Mouse (Mus musculus) erythroblast, adult 5-6 weeks (primary cell): Measurements from ENCODE around the gene Gm7138. TPM values are rescaled to one million over a fixed set of nuclear protein-coding genes. Genes with fewer than 3 reads are reported as not detected.
"Not testable (repeated sequence)": the region's sequence is repeated elsewhere in the genome, so short reads cannot be mapped to it uniquely, and the experiment has no call there.

Experiments used
- ATAC-seq: replicated peaks from 2 replicates; pipeline ENCODE4 v1.8.0; 2016; ENCODE audit warnings: moderate number of reproducible peaks, mild to moderate bottlenecking, moderate TSS enrichment, inconsistent platforms; ENCODE audit not compliant: poor library complexity, low FRiP score, severe bottlenecking
- total RNA-seq, 2 experiments: library from RNA; stranded (forward) in 1 of 2; stranded (reverse) in 1 of 2; fragments of 150-400 nt in 1 of 2; fragments of 200-764, 138-1000 nt in 1 of 2; gene quantifications; 2 replicates each; pipeline versions ENCODE4 v1.2.3 to v1.2.4; 2015 to 2017; ENCODE audit warnings: low replicate concordance in 2 of 2

Gm7138 gene
- total RNA-seq, 2 experiments from 2014 or later = not detected

GRCm38 (mm10) chr10:77752312-77752711 is 24.4 kb downstream of the Gm7138 start:
- ATAC-seq = not testable (repeated sequence)

- ATAC-seq = not testable (repeated sequence)
Measured at GRCm38 (mm10) chr10:77751254-77751653, 25.5 kb downstream of the Gm7138 start, which contains the start of gene Gm9736. Gm9736 (minus strand) TSS chr10:77751354.

- not testable (repeated sequence) for ATAC-seq
Measured at GRCm38 (mm10) chr10:77750686-77751085, 26.1 kb downstream of the Gm7138 start.

- ATAC-seq = not testable (repeated sequence)
Measured at GRCm38 (mm10) chr10:77741924-77742688, 34.6 kb downstream of the Gm7138 start, which contains the start of gene Gm18596. Gm18596 (minus strand) TSS chr10:77742638.

GRCm38 (mm10) chr10:77738929-77739328 is 37.8 kb downstream of the Gm7138 start:
- ATAC-seq = no peak

GRCm38 (mm10) chr10:77735928-77736327 is 40.8 kb downstream of the Gm7138 start:
- ATAC-seq = no peak

GRCm38 (mm10) chr10:77729241-77729640 is 47.5 kb downstream of the Gm7138 start:
- ATAC-seq = no peak

- ATAC-seq = no peak
Measured at GRCm38 (mm10) chr10:77728280-77728679, 48.5 kb downstream of the Gm7138 start.

Other genes starting within 250 kb of the Gm7138 start
Only the 30 nearest of the 32 such genes appear.
- 58.8 and 73.6 TPM in 2 replicates for gene Pttg1ip, start 195.2 kb downstream of the Gm7138 start, total RNA-seq (2015; ENCODE audit: low replicate concordance)
- gene Pttg1ip, start 195.2 kb downstream of the Gm7138 start, total RNA-seq (2017; ENCODE audit: low replicate concordance) = 72.6 and 78.0 TPM in 2 replicates
- gene Sumo3, start 170.8 kb downstream of the Gm7138 start, total RNA-seq (2015; ENCODE audit: low replicate concordance) = 6.3 and 20.2 TPM in 2 replicates
- 30.7 and 32.1 TPM in 2 replicates for gene Sumo3, start 170.8 kb downstream of the Gm7138 start, total RNA-seq (2017; ENCODE audit: low replicate concordance)
- gene Gm49325, start 170.7 kb downstream of the Gm7138 start, total RNA-seq (2015; ENCODE audit: low replicate concordance) = not detected in 2 replicates
- not detected in 2 replicates for gene Gm49325, start 170.7 kb downstream of the Gm7138 start, total RNA-seq (2017; ENCODE audit: low replicate concordance)
- gene Ube2g2, start 154.7 kb downstream of the Gm7138 start, total RNA-seq (2015; ENCODE audit: low replicate concordance) = 6.1 and 7.5 TPM in 2 replicates
- gene Ube2g2, start 154.7 kb downstream of the Gm7138 start, total RNA-seq (2017; ENCODE audit: low replicate concordance) = 10.5 and 14.4 TPM in 2 replicates
- not detected in 2 replicates for gene Tspear, start 90.4 kb downstream of the Gm7138 start, total RNA-seq (2015; ENCODE audit: low replicate concordance)
- not detected in 2 replicates for gene Tspear, start 90.4 kb downstream of the Gm7138 start, total RNA-seq (2017; ENCODE audit: low replicate concordance)
- not detected in 2 replicates for gene Gm19402, start 86.2 kb downstream of the Gm7138 start, total RNA-seq (2015; ENCODE audit: low replicate concordance)
- not detected in 2 replicates for gene Gm19402, start 86.2 kb downstream of the Gm7138 start, total RNA-seq (2017; ENCODE audit: low replicate concordance)
- gene Gm9508, start 79.7 kb downstream of the Gm7138 start, total RNA-seq (2015; ENCODE audit: low replicate concordance) = not detected in 2 replicates
- gene Gm9508, start 79.7 kb downstream of the Gm7138 start, total RNA-seq (2017; ENCODE audit: low replicate concordance) = not detected in 2 replicates
- not detected in 2 replicates for gene Gm10272, start 70.3 kb downstream of the Gm7138 start, total RNA-seq (2015; ENCODE audit: low replicate concordance)
- not detected in 2 replicates for gene Gm10272, start 70.3 kb downstream of the Gm7138 start, total RNA-seq (2017; ENCODE audit: low replicate concordance)
- gene Gm10024, start 65.5 kb downstream of the Gm7138 start, total RNA-seq (2015; ENCODE audit: low replicate concordance) = not detected in 2 replicates
- gene Gm10024, start 65.5 kb downstream of the Gm7138 start, total RNA-seq (2017; ENCODE audit: low replicate concordance) = not detected in 2 replicates
- gene Gm10142, start 61.1 kb downstream of the Gm7138 start, total RNA-seq (2015; ENCODE audit: low replicate concordance) = not detected in 2 replicates
- gene Gm10142, start 61.1 kb downstream of the Gm7138 start, total RNA-seq (2017; ENCODE audit: low replicate concordance) = not detected in 2 replicates
- gene Krtap12-1, start 56.3 kb downstream of the Gm7138 start, total RNA-seq (2015; ENCODE audit: low replicate concordance) = not detected in 2 replicates
- not detected in 2 replicates for gene Krtap12-1, start 56.3 kb downstream of the Gm7138 start, total RNA-seq (2017; ENCODE audit: low replicate concordance)
- gene Gm10100, start 50.5 kb downstream of the Gm7138 start, total RNA-seq (2015; ENCODE audit: low replicate concordance) = not detected in 2 replicates
- gene Gm10100, start 50.5 kb downstream of the Gm7138 start, total RNA-seq (2017; ENCODE audit: low replicate concordance) = not detected in 2 replicates
- gene Gm18596, start 34.3 kb downstream of the Gm7138 start, total RNA-seq (2015; ENCODE audit: low replicate concordance) = not detected in 2 replicates
- not detected in 2 replicates for gene Gm18596, start 34.3 kb downstream of the Gm7138 start, total RNA-seq (2017; ENCODE audit: low replicate concordance)
- gene Gm9736, start 25.6 kb downstream of the Gm7138 start, total RNA-seq (2015; ENCODE audit: low replicate concordance) = not detected in 2 replicates
- gene Gm9736, start 25.6 kb downstream of the Gm7138 start, total RNA-seq (2017; ENCODE audit: low replicate concordance) = not detected in 2 replicates
- not detected in 2 replicates for gene Gm3233, start 17.3 kb downstream of the Gm7138 start, total RNA-seq (2015; ENCODE audit: low replicate concordance)
- not detected in 2 replicates for gene Gm3233, start 17.3 kb downstream of the Gm7138 start, total RNA-seq (2017; ENCODE audit: low replicate concordance)
- gene Gm3238, start 5.6 kb downstream of the Gm7138 start, total RNA-seq (2015; ENCODE audit: low replicate concordance) = not detected in 2 replicates
- gene Gm3238, start 5.6 kb downstream of the Gm7138 start, total RNA-seq (2017; ENCODE audit: low replicate concordance) = not detected in 2 replicates
- gene Gm3250, start 5.6 kb upstream of the Gm7138 start, total RNA-seq (2015; ENCODE audit: low replicate concordance) = not detected in 2 replicates
- not detected in 2 replicates for gene Gm3250, start 5.6 kb upstream of the Gm7138 start, total RNA-seq (2017; ENCODE audit: low replicate concordance)
- gene Gm7137, start 11.3 kb upstream of the Gm7138 start, total RNA-seq (2015; ENCODE audit: low replicate concordance) = not detected in 2 replicates
- not detected in 2 replicates for gene Gm7137, start 11.3 kb upstream of the Gm7138 start, total RNA-seq (2017; ENCODE audit: low replicate concordance)
- gene Gm9639, start 18.1 kb upstream of the Gm7138 start, total RNA-seq (2015; ENCODE audit: low replicate concordance) = not detected in 2 replicates
- gene Gm9639, start 18.1 kb upstream of the Gm7138 start, total RNA-seq (2017; ENCODE audit: low replicate concordance) = not detected in 2 replicates
- gene Gm19668, start 22.2 kb upstream of the Gm7138 start, total RNA-seq (2015; ENCODE audit: low replicate concordance) = not detected in 2 replicates
- not detected in 2 replicates for gene Gm19668, start 22.2 kb upstream of the Gm7138 start, total RNA-seq (2017; ENCODE audit: low replicate concordance)
- not detected in 2 replicates for gene Gm9507, start 34.9 kb upstream of the Gm7138 start, total RNA-seq (2015; ENCODE audit: low replicate concordance)
- gene Gm9507, start 34.9 kb upstream of the Gm7138 start, total RNA-seq (2017; ENCODE audit: low replicate concordance) = not detected in 2 replicates
- not detected in 2 replicates for gene Gm2696, start 37.7 kb upstream of the Gm7138 start, total RNA-seq (2015; ENCODE audit: low replicate concordance)
- gene Gm2696, start 37.7 kb upstream of the Gm7138 start, total RNA-seq (2017; ENCODE audit: low replicate concordance) = not detected in 2 replicates
- gene Krtap10-4, start 50.2 kb upstream of the Gm7138 start, total RNA-seq (2015; ENCODE audit: low replicate concordance) = not detected in 2 replicates
- gene Krtap10-4, start 50.2 kb upstream of the Gm7138 start, total RNA-seq (2017; ENCODE audit: low replicate concordance) = not detected in 2 replicates
- gene Krtap10-10, start 59.0 kb upstream of the Gm7138 start, total RNA-seq (2015; ENCODE audit: low replicate concordance) = not detected in 2 replicates
- not detected in 2 replicates for gene Krtap10-10, start 59.0 kb upstream of the Gm7138 start, total RNA-seq (2017; ENCODE audit: low replicate concordance)
- not detected in 2 replicates for gene Gm36176, start 69.9 kb upstream of the Gm7138 start, total RNA-seq (2015; ENCODE audit: low replicate concordance)
- not detected in 2 replicates for gene Gm36176, start 69.9 kb upstream of the Gm7138 start, total RNA-seq (2017; ENCODE audit: low replicate concordance)
- not detected in 2 replicates for gene Gm10318, start 75.9 kb upstream of the Gm7138 start, total RNA-seq (2015; ENCODE audit: low replicate concordance)
- gene Gm10318, start 75.9 kb upstream of the Gm7138 start, total RNA-seq (2017; ENCODE audit: low replicate concordance) = not detected in 2 replicates
- not detected in 2 replicates for gene Gm3285, start 85.0 kb upstream of the Gm7138 start, total RNA-seq (2015; ENCODE audit: low replicate concordance)
- gene Gm3285, start 85.0 kb upstream of the Gm7138 start, total RNA-seq (2017; ENCODE audit: low replicate concordance) = not detected in 2 replicates
- gene Lrrc3, start 125.6 kb upstream of the Gm7138 start, total RNA-seq (2015; ENCODE audit: low replicate concordance) = not detected in 2 replicates
- not detected in 2 replicates for gene Lrrc3, start 125.6 kb upstream of the Gm7138 start, total RNA-seq (2017; ENCODE audit: low replicate concordance)
- 3.1 and 5.4 TPM in 2 replicates for gene Trpm2, start 193.6 kb upstream of the Gm7138 start, total RNA-seq (2015; ENCODE audit: low replicate concordance)
- 3.4 and 9.8 TPM in 2 replicates for gene Trpm2, start 193.6 kb upstream of the Gm7138 start, total RNA-seq (2017; ENCODE audit: low replicate concordance)
- 0.77 and 3.1 TPM in 2 replicates for gene 1810043G02Rik, start 201.6 kb upstream of the Gm7138 start, total RNA-seq (2015; ENCODE audit: low replicate concordance)
- 0.28 and 0.68 TPM in 2 replicates for gene 1810043G02Rik, start 201.6 kb upstream of the Gm7138 start, total RNA-seq (2017; ENCODE audit: low replicate concordance)